Mouse (Mus musculus) C2C12 (cell line): ENCODE measurements around the gene 1700001O22Rik. TPM values are rescaled to one million over a fixed set of nuclear protein-coding genes. Genes with fewer than 3 reads are reported as not detected.

Source experiments
- H3K27me3 ChIP-seq: one replicate; pipeline ENCODE4 v1.6.1; 2011; ENCODE audit not compliant: control insufficient read depth, insufficient read depth, insufficient read length
- H3K36me3 ChIP-seq: one replicate; pipeline ENCODE4 v1.6.1; 2011; ENCODE audit not compliant: control insufficient read depth, insufficient read depth
- H3K4me3 ChIP-seq: one replicate; pipeline ENCODE4 v1.5.1; 2011; ENCODE audit warnings: mild to moderate bottlenecking, control low read depth; ENCODE audit not compliant: poor library complexity, insufficient read depth, severe bottlenecking
- H3K79me2 ChIP-seq: one replicate; pipeline ENCODE4 v1.6.1; 2011; ENCODE audit not compliant: control insufficient read depth, insufficient read depth
- H3K79me3 ChIP-seq: one replicate; pipeline ENCODE4 v1.6.1; 2011; ENCODE audit warnings: low read depth, control low read depth
- H3ac ChIP-seq: one replicate; pipeline ENCODE3; 2011; ENCODE audit warnings: low read depth; ENCODE audit not compliant: control insufficient read depth, insufficient read length
- CEBPB ChIP-seq: IDR thresholded peaks from one replicate; pipeline ENCODE4 v1.6.1; 2011; ENCODE audit warnings: low read depth, mild to moderate bottlenecking, control low read depth, moderate library complexity
- CTCF ChIP-seq: IDR thresholded peaks from one replicate; pipeline ENCODE4 v1.5.1; 2011; ENCODE audit not compliant: control insufficient read depth, insufficient read depth, insufficient read length
- FOSL1 ChIP-seq: IDR thresholded peaks from one replicate; pipeline ENCODE4 v1.8.0; 2011; ENCODE audit warnings: mild to moderate bottlenecking, low read length; ENCODE audit not compliant: poor library complexity, insufficient read depth, severe bottlenecking
- MAX ChIP-seq: IDR thresholded peaks from one replicate; pipeline ENCODE4 v1.6.1; 2011; ENCODE audit warnings: mild to moderate bottlenecking, control low read depth
- MYOD1 ChIP-seq: IDR thresholded peaks from one replicate; pipeline ENCODE4 v1.6.1; 2011; ENCODE audit warnings: low read depth; ENCODE audit not compliant: control insufficient read depth, insufficient read length
- MYOG ChIP-seq: IDR thresholded peaks from one replicate; pipeline ENCODE4 v1.6.1; 2011; ENCODE audit not compliant: control insufficient read depth, insufficient read length; ENCODE audit errors: extremely low read depth
- USF1 ChIP-seq: IDR thresholded peaks from one replicate; pipeline ENCODE4 v1.6.1; 2011; ENCODE audit warnings: low read depth, mild to moderate bottlenecking, control low read depth, moderate library complexity
- polyA plus RNA-seq: library from polyadenylated mRNA; unstranded; fragments of >200 nt; fragmentation: generic; extraction: Trizol; gene quantifications from one replicate; pipeline ENCODE4 v1.2.1, GENCODE M21; 2012; ENCODE audit warnings: missing spikeins

The 1700001O22Rik gene
- polyA plus RNA-seq, 1 experiment: 0.18 TPM

DNA sequence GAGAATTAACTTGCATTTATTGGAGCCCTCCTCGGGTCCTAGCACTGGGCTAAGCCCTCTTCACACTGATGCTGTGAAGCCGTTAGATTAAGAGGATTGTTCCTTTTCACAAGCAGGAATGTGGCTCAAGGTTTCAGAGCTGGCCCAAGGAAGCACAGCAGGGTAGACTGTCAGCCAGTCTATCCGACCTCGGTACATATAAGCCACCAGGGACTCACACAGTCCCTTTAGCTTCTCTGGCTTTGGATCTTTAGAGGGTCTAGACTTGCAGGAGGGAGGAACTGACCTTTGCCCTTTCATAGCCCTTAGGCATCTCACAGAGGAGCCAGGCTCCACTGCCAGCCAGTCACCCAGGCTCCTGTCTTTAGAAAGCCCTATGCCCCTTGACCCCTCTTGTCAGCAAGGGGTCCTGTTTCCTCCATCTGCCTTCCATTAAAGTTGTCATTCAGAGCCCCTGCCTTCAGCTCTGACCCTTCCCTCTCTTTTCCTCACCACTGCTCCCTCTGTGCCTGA, 26.9 kb upstream of the 1700001O22Rik start, which contains the start of gene Asb6:
Gene Asb6, minus strand, starts transcription at position 51 of the 513 bp plus-strand sequence.
- TF ChIP-seq MYOD1 (no peak), USF1 (no peak), CTCF (no peak), MYOG (no peak), MAX (no peak), FOSL1 (no peak), CEBPB (no peak)
- Histone ChIP-seq H3K27me3 (no peaks in the 10 kb centered on the region), H3K79me3 (peaks cover 25% of the 10 kb centered on the region), H3K4me3 (no peak within 1 kb of the TSS), H3K36me3 (peaks cover 18% of the 10 kb centered on the region), H3K79me2 (peaks cover 28% of the 10 kb centered on the region), H3ac (no peak within 1 kb of the TSS)

DNA sequence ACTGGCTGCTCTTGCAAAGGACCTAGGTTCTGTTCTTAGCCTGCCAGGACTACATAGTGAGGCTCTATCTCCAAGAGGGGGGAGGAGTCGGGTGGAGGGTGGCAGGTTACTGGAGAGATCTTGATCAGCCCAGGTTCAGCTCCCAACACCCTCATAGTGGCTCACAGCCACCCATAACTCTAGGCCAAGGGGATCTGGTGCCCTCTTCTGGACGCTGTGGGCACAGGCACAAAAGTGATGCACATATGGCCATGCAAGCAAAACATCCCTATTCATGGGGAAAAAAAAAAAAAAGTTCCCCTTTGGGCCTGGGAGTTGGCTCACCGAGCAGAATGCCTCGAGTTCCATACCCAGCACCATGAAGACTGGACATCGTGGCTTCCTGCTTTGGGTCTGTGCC, 25.9 kb upstream of the 1700001O22Rik start:
- Histone ChIP-seq H3K27me3 (no peaks in the 10 kb centered on the region), H3K79me2 (peaks cover 36% of the 10 kb centered on the region), H3K4me3 (no peak overlapping the region), H3K36me3 (peaks cover 28% of the 10 kb centered on the region), H3K79me3 (peaks cover 25% of the 10 kb centered on the region), H3ac (no peak overlapping the region)
- TF ChIP-seq MAX: no peak
- TF ChIP-seq CEBPB: no peak
- TF ChIP-seq MYOD1: no peak
- no peak for TF ChIP-seq MYOG
- TF ChIP-seq CTCF: peak; percentile 41

DNA sequence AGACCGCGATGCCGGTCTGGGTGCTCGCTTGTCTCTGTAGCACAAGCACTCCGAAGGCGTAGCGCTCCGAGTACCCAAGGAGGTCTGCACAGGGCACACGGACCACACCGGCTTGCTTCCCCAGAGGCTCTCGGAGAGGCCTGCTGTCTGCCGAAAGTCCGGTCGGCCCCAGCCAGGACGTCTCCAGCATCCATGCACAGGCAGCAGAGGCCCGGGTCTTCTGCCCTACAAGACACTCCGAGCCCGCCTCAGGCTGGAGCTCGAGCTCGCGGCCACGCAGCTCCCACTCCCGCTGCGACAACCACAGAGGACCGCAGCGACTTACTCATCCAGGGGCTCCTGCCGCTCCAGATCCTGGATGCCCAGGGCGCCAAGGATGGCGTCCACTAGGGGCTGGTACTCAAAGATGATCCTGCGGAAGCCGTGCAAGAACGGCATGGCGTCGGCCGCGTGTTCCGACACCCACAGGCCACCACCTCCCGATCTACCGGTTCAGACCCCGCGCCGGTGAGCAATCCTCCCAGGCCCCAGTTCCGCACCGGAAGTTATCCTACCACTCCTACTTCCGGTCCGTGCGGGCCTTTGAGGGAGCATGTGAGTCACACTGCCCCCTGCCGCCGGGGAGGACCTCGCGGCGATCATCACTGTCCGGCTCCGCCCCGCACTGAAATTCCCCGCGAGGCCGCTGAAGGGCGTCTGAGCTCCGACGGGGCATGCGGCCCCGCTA, 24.5 kb upstream of the 1700001O22Rik start:
- TF ChIP-seq CEBPB (no peak), MYOD1 (no peak), MYOG (no peak), USF1 (no peak), CTCF (peak; percentile 98), MAX (peak; percentile 83), FOSL1 (no peak)
- H3K79me3 ChIP-seq: peaks cover 26% of the 10 kb centered on the region
- H3ac ChIP-seq: peak overlapping the region; percentile 89
- H3K36me3 ChIP-seq: peaks cover 42% of the 10 kb centered on the region
- H3K79me2 ChIP-seq: peaks cover 45% of the 10 kb centered on the region
- H3K27me3 ChIP-seq: no peaks in the 10 kb centered on the region
- H3K4me3 ChIP-seq: peak overlapping the region; percentile 100

DNA sequence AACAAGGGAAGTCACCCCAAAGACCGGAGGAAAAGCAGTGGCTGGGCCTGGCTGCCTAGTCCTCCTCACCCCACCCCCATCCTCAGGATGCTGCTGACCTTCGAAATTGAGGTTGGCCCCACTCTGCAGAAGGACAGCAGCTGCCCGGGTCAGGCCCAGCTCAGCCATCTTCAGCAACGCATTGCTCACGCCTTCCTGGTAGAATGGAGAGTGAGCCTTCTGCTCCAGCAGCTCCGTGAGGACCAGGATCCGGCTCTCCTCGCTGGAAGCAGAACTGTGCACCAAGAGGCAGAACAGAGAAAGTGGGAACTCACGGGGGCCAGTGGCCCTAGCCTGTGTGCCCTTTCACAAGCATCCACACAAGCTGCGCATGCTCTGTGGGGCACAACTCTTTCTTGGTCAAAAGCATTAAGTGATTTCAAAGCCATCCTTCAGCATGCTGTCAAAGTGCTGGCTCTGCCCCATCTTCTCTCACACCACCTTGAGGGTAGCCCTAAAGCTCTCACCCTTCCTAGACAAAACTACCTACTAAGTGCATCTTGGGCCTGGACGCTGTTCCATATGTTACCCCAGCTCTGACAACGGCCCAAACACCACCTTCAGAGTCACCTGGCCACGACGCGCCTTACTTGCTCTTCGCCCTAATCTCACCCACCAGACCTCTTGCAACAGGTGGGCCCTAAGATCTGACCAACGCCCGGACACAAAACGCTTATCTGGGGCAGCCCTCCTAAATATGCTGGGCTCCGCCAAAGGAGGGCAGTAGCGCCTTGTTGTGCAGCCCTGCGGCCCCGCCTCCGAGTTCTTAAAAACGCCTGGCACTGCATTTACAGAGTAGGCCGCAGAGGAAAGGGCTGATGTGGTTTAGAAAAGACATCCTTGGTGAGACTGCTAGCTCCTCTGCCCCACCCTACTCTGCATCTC, 23.6 kb upstream of the 1700001O22Rik start:
- Histone ChIP-seq H3K79me2 (peaks cover 53% of the 10 kb centered on the region), H3K27me3 (no peaks in the 10 kb centered on the region), H3K79me3 (peaks cover 26% of the 10 kb centered on the region), H3K4me3 (peak overlapping the region; percentile 100), H3ac (peak overlapping the region; percentile 89), H3K36me3 (peaks cover 50% of the 10 kb centered on the region)
- no peak for TF ChIP-seq MYOG
- TF ChIP-seq CTCF: peak; percentile 10
- no peak for TF ChIP-seq USF1
- no peak for TF ChIP-seq CEBPB

DNA sequence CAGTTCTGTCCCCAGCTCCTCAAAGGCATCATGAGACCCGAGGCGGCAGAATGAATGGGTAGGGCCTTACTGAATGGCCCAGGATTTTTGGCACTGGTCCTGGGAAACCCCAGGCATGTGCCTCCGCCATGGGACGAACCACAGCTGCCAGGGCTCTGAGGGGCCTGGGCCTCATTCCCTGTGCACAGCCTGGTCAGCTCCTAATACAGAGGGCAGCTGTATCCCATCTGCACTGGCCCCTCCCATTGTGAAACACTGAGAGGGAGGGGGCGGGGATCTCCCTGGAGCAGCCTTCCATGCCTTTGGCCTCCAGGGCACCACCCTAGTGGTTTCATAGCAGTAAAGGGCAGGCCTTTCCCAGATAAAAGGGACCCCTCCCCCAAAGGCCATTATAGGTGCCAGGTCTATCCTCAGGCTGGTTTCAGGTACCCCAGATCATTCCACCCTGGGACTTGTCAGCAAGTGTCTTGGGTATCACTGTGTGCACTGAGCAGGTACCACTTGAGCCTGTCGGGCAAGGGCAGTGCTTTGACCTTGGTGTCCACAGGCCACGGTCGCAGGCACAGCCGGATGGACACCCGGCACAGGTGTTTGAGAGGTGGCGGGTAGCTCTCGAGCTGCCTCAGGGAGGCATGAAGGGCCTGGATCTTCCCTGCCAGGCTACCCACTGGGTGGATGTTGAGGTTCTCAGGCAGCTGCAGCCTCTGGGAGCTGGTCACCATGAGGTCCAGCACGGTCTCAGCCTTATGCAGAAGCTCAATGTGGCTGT, 20.1 kb upstream of the 1700001O22Rik start:
- Histone ChIP-seq H3K27me3 (no peaks in the 10 kb centered on the region), H3K79me3 (peaks cover 32% of the 10 kb centered on the region), H3K4me3 (no peak overlapping the region), H3K79me2 (peaks cover 60% of the 10 kb centered on the region), H3ac (peak overlapping the region; percentile 12), H3K36me3 (peaks cover 83% of the 10 kb centered on the region)
- TF ChIP-seq MYOD1: peak; percentile 3
- no peak for TF ChIP-seq FOSL1
